Mouse (Mus musculus): ENCODE results near the gene Fscn2. TPM values are rescaled to one million over a fixed set of nuclear protein-coding genes. Genes with fewer than 3 reads are reported as not detected.

Gene Fscn2
- polyA plus RNA-seq, 1 experiment from 2014 or later: 0.29 TPM

- DNase-seq (ENCODE audit: low spot score) (peak; percentile 64), ATAC-seq (replicated peaks; ENCODE audit: low FRiP score) (peak; percentile 50)
- WGBS: 2% methylated on average over 40 of the region's 40 CpGs
- peak overlapping the region; percentile 75 for H3K9ac ChIP-seq (ENCODE audit: low read depth, low read length)
- H3K36me3 ChIP-seq (ENCODE audit: control insufficient read depth, insufficient read depth, low read length): peaks cover 37% of the 10 kb centered on the region
- peak overlapping the region; percentile 98 for H3K4me2 ChIP-seq
- H3K4me1 ChIP-seq (replicated peaks; ENCODE audit: control insufficient read depth, insufficient read depth, low read length): peaks cover 13% of the 10 kb centered on the region
- H3K9me3 ChIP-seq (ENCODE audit: control insufficient read depth, low read length): no peaks in the 10 kb centered on the region
- H3K27me3 ChIP-seq (replicated peaks; ENCODE audit: control insufficient read depth, insufficient read depth, low read length): no peaks in the 10 kb centered on the region
- H3K27ac ChIP-seq (ENCODE audit: low read depth, low read length): peak overlapping the region; percentile 30; the same call in 1 of the 2 replicates
- H3K4me3 ChIP-seq (ENCODE audit: low read depth, low read length): peak overlapping the region; percentile 76
Observed at GRCm38 (mm10) chr11:120378031-120378610, 16.8 kb downstream of the Fscn2 start.

- 10% methylated on average over 54 of the region's 54 CpGs for WGBS
- Histone ChIP-seq H3K9me3 (ENCODE audit: control insufficient read depth, low read length) (no peaks in the 10 kb centered on the region), H3K4me2 (peak within 1 kb of the TSS; percentile 98), H3K27me3 (replicated peaks; ENCODE audit: control insufficient read depth, insufficient read depth, low read length) (no peaks in the 10 kb centered on the region), H3K4me1 (replicated peaks; ENCODE audit: control insufficient read depth, insufficient read depth, low read length) (peaks cover 13% of the 10 kb centered on the region), H3K27ac (ENCODE audit: low read depth, low read length) (peak within 1 kb of the TSS; percentile 36), H3K36me3 (ENCODE audit: control insufficient read depth, insufficient read depth, low read length) (peaks cover 37% of the 10 kb centered on the region), H3K9ac (ENCODE audit: low read depth, low read length) (peak within 1 kb of the TSS; percentile 75), H3K4me3 (ENCODE audit: low read depth, low read length) (peak within 1 kb of the TSS; percentile 76)
- ATAC-seq (replicated peaks; ENCODE audit: low FRiP score): peak; percentile 87
- peak; percentile 87 for DNase-seq (ENCODE audit: low spot score)
Observed at GRCm38 (mm10) chr11:120378611-120379540, 17.5 kb downstream of the Fscn2 start, which contains the start of gene Faap100. Gene Faap100, minus strand, starts transcription at chr11:120378764.

- 91% methylated on average over 3 of the region's 3 CpGs for WGBS
- ATAC-seq (replicated peaks; ENCODE audit: low FRiP score): no peak
- H3K36me3 ChIP-seq (ENCODE audit: control insufficient read depth, insufficient read depth, low read length): peaks cover 35% of the 10 kb centered on the region
- H3K4me1 ChIP-seq (replicated peaks; ENCODE audit: control insufficient read depth, insufficient read depth, low read length): peaks cover 13% of the 10 kb centered on the region
- no peak overlapping the region for H3K4me3 ChIP-seq (ENCODE audit: low read depth, low read length)
- no peak for DNase-seq (ENCODE audit: low spot score)
- no peaks in the 10 kb centered on the region for H3K27me3 ChIP-seq (replicated peaks; ENCODE audit: control insufficient read depth, insufficient read depth, low read length)
- no peak overlapping the region for H3K27ac ChIP-seq (ENCODE audit: low read depth, low read length)
- H3K4me2 ChIP-seq: no peak overlapping the region
- H3K9ac ChIP-seq (ENCODE audit: low read depth, low read length): no peak overlapping the region
- H3K9me3 ChIP-seq (ENCODE audit: control insufficient read depth, low read length): no peaks in the 10 kb centered on the region
Observed at GRCm38 (mm10) chr11:120380271-120380670, 18.9 kb downstream of the Fscn2 start.

- H3K4me2 ChIP-seq: no peak overlapping the region
- no peak overlapping the region for H3K4me3 ChIP-seq (ENCODE audit: low read depth, low read length)
- H3K27ac ChIP-seq (ENCODE audit: low read depth, low read length): no peak overlapping the region
- no peaks in the 10 kb centered on the region for H3K27me3 ChIP-seq (replicated peaks; ENCODE audit: control insufficient read depth, insufficient read depth, low read length)
- no peaks in the 10 kb centered on the region for H3K9me3 ChIP-seq (ENCODE audit: control insufficient read depth, low read length)
- no peak for ATAC-seq (replicated peaks; ENCODE audit: low FRiP score)
- no peak overlapping the region for H3K9ac ChIP-seq (ENCODE audit: low read depth, low read length)
- DNase-seq (ENCODE audit: low spot score): no peak
- 87% methylated on average over 4 of the region's 4 CpGs for WGBS
- H3K36me3 ChIP-seq (ENCODE audit: control insufficient read depth, insufficient read depth, low read length): peaks cover 32% of the 10 kb centered on the region
- peaks cover 13% of the 10 kb centered on the region for H3K4me1 ChIP-seq (replicated peaks; ENCODE audit: control insufficient read depth, insufficient read depth, low read length)
Observed at GRCm38 (mm10) chr11:120381157-120381556, 19.8 kb downstream of the Fscn2 start.

GRCm38 (mm10) chr11:120382509-120382908 is 21.2 kb downstream of the Fscn2 start:
- Histone ChIP-seq H3K27ac (ENCODE audit: low read depth, low read length) (no peak overlapping the region), H3K27me3 (replicated peaks; ENCODE audit: control insufficient read depth, insufficient read depth, low read length) (no peaks in the 10 kb centered on the region), H3K4me3 (ENCODE audit: low read depth, low read length) (no peak overlapping the region), H3K4me1 (replicated peaks; ENCODE audit: control insufficient read depth, insufficient read depth, low read length) (peaks cover 9% of the 10 kb centered on the region), H3K36me3 (ENCODE audit: control insufficient read depth, insufficient read depth, low read length) (peaks cover 35% of the 10 kb centered on the region), H3K9me3 (ENCODE audit: control insufficient read depth, low read length) (no peaks in the 10 kb centered on the region), H3K4me2 (no peak overlapping the region), H3K9ac (ENCODE audit: low read depth, low read length) (no peak overlapping the region)
- ATAC-seq (replicated peaks; ENCODE audit: low FRiP score) (no peak), DNase-seq (ENCODE audit: low spot score) (no peak)
- 93% methylated on average over 9 of the region's 9 CpGs for WGBS

- no peak for DNase-seq (ENCODE audit: low spot score)
- Histone ChIP-seq H3K4me1 (replicated peaks; ENCODE audit: control insufficient read depth, insufficient read depth, low read length) (no peaks in the 10 kb centered on the region), H3K4me3 (ENCODE audit: low read depth, low read length) (no peak overlapping the region), H3K36me3 (ENCODE audit: control insufficient read depth, insufficient read depth, low read length) (peaks cover 46% of the 10 kb centered on the region), H3K27me3 (replicated peaks; ENCODE audit: control insufficient read depth, insufficient read depth, low read length) (no peaks in the 10 kb centered on the region), H3K9ac (ENCODE audit: low read depth, low read length) (no peak overlapping the region), H3K27ac (ENCODE audit: low read depth, low read length) (peak overlapping the region; percentile 3; the same call in 1 of the 2 replicates), H3K9me3 (ENCODE audit: control insufficient read depth, low read length) (no peaks in the 10 kb centered on the region), H3K4me2 (no peak overlapping the region)
- ATAC-seq (replicated peaks; ENCODE audit: low FRiP score): no peak
- WGBS: 95% methylated on average over 6 of the region's 6 CpGs
Observed at GRCm38 (mm10) chr11:120386632-120387031, 25.3 kb downstream of the Fscn2 start.

DNA sequence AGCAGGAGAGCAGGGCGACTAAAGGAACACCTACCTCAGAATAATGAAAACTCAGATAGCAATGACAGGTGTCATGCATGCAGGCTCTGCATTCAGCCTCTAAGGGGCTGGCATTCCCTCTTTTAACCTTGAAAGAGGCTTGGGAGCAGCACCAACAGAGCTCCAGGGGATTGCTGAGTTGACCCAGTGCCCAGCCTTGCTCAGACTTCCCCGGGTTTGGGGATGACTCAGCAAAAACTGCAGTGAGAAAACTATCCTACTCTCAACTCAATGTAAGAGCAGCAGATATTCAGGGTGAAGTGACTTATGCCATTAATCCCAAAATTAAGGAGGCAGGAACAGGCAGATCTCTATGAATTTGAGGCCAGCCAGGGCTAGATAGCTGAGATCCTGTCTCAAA is 25.8 kb downstream of the Fscn2 start:
- H3K36me3 ChIP-seq (ENCODE audit: control insufficient read depth, insufficient read depth, low read length): peaks cover 40% of the 10 kb centered on the region
- H3K4me3 ChIP-seq (ENCODE audit: low read depth, low read length): no peak overlapping the region
- no peaks in the 10 kb centered on the region for H3K9me3 ChIP-seq (ENCODE audit: control insufficient read depth, low read length)
- H3K9ac ChIP-seq (ENCODE audit: low read depth, low read length): no peak overlapping the region
- no peak overlapping the region for H3K4me2 ChIP-seq
- no peak overlapping the region for H3K27ac ChIP-seq (ENCODE audit: low read depth, low read length)
- 56% methylated on average over 2 of the region's 2 CpGs for WGBS
- H3K4me1 ChIP-seq (replicated peaks; ENCODE audit: control insufficient read depth, insufficient read depth, low read length): no peaks in the 10 kb centered on the region
- H3K27me3 ChIP-seq (replicated peaks; ENCODE audit: control insufficient read depth, insufficient read depth, low read length): no peaks in the 10 kb centered on the region
- no peak for DNase-seq (ENCODE audit: low spot score)
- no peak for ATAC-seq (replicated peaks; ENCODE audit: low FRiP score)

- DNase-seq (ENCODE audit: low spot score): no peak
- WGBS: 91% methylated on average over 9 of the region's 9 CpGs
- no peak overlapping the region for H3K9ac ChIP-seq (ENCODE audit: low read depth, low read length)
- no peak overlapping the region for H3K4me3 ChIP-seq (ENCODE audit: low read depth, low read length)
- H3K36me3 ChIP-seq (ENCODE audit: control insufficient read depth, insufficient read depth, low read length): peaks cover 28% of the 10 kb centered on the region
- no peak overlapping the region for H3K4me2 ChIP-seq
- no peaks in the 10 kb centered on the region for H3K27me3 ChIP-seq (replicated peaks; ENCODE audit: control insufficient read depth, insufficient read depth, low read length)
- ATAC-seq (replicated peaks; ENCODE audit: low FRiP score): no peak
- no peak overlapping the region for H3K27ac ChIP-seq (ENCODE audit: low read depth, low read length)
- H3K9me3 ChIP-seq (ENCODE audit: control insufficient read depth, low read length): no peaks in the 10 kb centered on the region
- no peaks in the 10 kb centered on the region for H3K4me1 ChIP-seq (replicated peaks; ENCODE audit: control insufficient read depth, insufficient read depth, low read length)
Observed at GRCm38 (mm10) chr11:120388580-120388979, 27.2 kb downstream of the Fscn2 start.

Measured in liver, embryonic 11.5 days (tissue).